Mouse (Mus musculus): ENCODE data around the gene Mb.

DNA sequence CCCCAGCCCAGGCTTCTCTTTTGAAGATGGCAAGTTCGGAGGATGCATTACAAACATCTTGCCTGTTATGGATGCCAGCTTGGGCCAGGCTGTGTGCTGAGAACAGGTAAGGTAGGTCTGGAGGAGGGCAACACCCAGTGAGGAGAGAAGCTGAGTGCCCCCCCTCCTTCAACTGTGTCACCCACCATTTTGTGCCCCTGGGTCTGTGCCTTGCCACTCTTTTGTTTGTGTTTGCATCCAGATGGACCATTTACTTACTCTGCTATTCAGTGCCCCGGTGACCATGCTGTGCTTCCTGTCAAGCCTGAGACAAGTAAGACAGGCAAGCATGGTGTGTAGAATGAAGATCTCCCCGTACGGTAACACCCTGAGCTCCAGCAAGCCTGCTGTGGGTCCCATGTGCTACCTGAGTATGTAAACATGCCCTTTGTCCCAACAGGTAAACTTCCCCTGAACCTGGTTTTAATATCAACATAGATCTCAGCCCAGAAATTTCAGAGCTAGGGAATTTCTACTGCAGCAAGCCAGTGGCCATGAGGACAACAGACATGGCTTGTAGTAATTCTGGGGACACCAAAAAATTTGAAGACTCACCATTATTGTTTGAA is 22.2 kb upstream of the Mb start:
- no peak for TF ChIP-seq POLR2A (IDR thresholded peaks at IDR 0.05; ENCODE audit: extremely low read depth, insufficient read depth, low read length)
- TF ChIP-seq CTCF (IDR thresholded peaks at IDR 0.05; ENCODE audit: low read depth, low read length): no peak

Data from liver, adult 2 months (tissue).